Mouse (Mus musculus) left cerebral cortex, adult 18-20 months (tissue): ENCODE results near the gene Tulp3. TPM values are rescaled to one million over a fixed set of nuclear protein-coding genes. Genes with fewer than 3 reads are reported as not detected.
"Not testable (repeated sequence)": the region's sequence is repeated elsewhere in the genome, so short reads cannot be mapped to it uniquely, and the experiment has no call there.

Experiments
- DNase-seq, 2 experiments: peaks; one replicate each; pipeline ENCODE4 v3.0.0; 2021 to 2022; ENCODE audit warnings: low spot score in 2 of 2, mixed read lengths in 1 of 2
- long read RNA-seq, 2 experiments: library from polyadenylated mRNA; stranded (forward); transcript quantifications; one replicate each; pipeline ENCODE4 v2.0.0; 2021
- total RNA-seq, 2 experiments: library from RNA; stranded (reverse); gene quantifications; 2 replicates each; pipeline ENCODE4 v1.2.3; 2021

Gene Tulp3
- 10 to 100 TPM; 15.4 to 18.6 TPM for total RNA-seq
- long read RNA-seq, experiment 1, partial matches to known transcripts = 2 of 6 reads
- long read RNA-seq, experiment 1, other reads (novel, unspliced or antisense) = 3 of 6 reads
- long read RNA-seq, experiment 2, partial matches to known transcripts = 0 of 1 reads
- long read RNA-seq, experiment 2, other reads (novel, unspliced or antisense) = 1 of 1 reads

GRCm38 (mm10) chr6:128355726-128356416 is at the start of gene Tulp3:
Tulp3 (minus strand) TSS chr6:128355851.
- DNase-seq = peak; percentile 96 to 97

GRCm38 (mm10) chr6:128404708-128405107 is 49.1 kb upstream of the Tulp3 start:
- no peak for DNase-seq

GRCm38 (mm10) chr6:128399421-128400185 is 44.0 kb upstream of the Tulp3 start:
- DNase-seq = peak; percentile 42 to 48

GRCm38 (mm10) chr6:128398996-128399395 is 43.3 kb upstream of the Tulp3 start, which contains the start of gene Nrip2:
Nrip2 (plus strand) TSS chr6:128399296.
- DNase-seq = no peak

GRCm38 (mm10) chr6:128397574-128398261 is 42.1 kb upstream of the Tulp3 start:
- DNase-seq = no peak

GRCm38 (mm10) chr6:128390683-128391082 is 35.0 kb upstream of the Tulp3 start:
- DNase-seq = no peak

- no peak for DNase-seq
Observed at GRCm38 (mm10) chr6:128389185-128389584, 33.5 kb upstream of the Tulp3 start.

- DNase-seq = no peak
Observed at GRCm38 (mm10) chr6:128385026-128385425, 29.4 kb upstream of the Tulp3 start.

GRCm38 (mm10) chr6:128383752-128384151 is 28.1 kb upstream of the Tulp3 start:
- DNase-seq = no peak

GRCm38 (mm10) chr6:128381254-128381653 is 25.6 kb upstream of the Tulp3 start:
- no peak for DNase-seq

GRCm38 (mm10) chr6:128380594-128381167 is 25.0 kb upstream of the Tulp3 start:
- not testable (repeated sequence) for DNase-seq

- no peak for DNase-seq
Observed at GRCm38 (mm10) chr6:128379636-128380035, 24.0 kb upstream of the Tulp3 start.

- DNase-seq = no peak
Observed at GRCm38 (mm10) chr6:128376371-128377085, 20.9 kb upstream of the Tulp3 start.

GRCm38 (mm10) chr6:128375192-128375591 is 19.5 kb upstream of the Tulp3 start, which contains the start of the genes Tex52 and Gm44596:
Tex52 (plus strand) TSS chr6:128375456.
Gm44596 (plus strand) TSS chr6:128375503.
- DNase-seq = peak; percentile 30 to 31

GRCm38 (mm10) chr6:128370040-128370439 is 14.4 kb upstream of the Tulp3 start:
- DNase-seq = no peak

GRCm38 (mm10) chr6:128366466-128366865 is 10.8 kb upstream of the Tulp3 start:
- no peak for DNase-seq

GRCm38 (mm10) chr6:128364721-128365120 is 9.1 kb upstream of the Tulp3 start:
- no peak for DNase-seq

GRCm38 (mm10) chr6:128363007-128363825 is 7.6 kb upstream of the Tulp3 start:
- no peak for DNase-seq

GRCm38 (mm10) chr6:128362381-128363006 is 6.8 kb upstream of the Tulp3 start, which contains the start of the genes Rhno1 and Foxm1:
Rhno1 (minus strand) TSS chr6:128362911.
Foxm1 (plus strand) TSS chr6:128362967.
- DNase-seq = peak; percentile 80 to 86
